ENCODE assay signal across 8 mouse cellular contexts in the genomic region with DNA sequence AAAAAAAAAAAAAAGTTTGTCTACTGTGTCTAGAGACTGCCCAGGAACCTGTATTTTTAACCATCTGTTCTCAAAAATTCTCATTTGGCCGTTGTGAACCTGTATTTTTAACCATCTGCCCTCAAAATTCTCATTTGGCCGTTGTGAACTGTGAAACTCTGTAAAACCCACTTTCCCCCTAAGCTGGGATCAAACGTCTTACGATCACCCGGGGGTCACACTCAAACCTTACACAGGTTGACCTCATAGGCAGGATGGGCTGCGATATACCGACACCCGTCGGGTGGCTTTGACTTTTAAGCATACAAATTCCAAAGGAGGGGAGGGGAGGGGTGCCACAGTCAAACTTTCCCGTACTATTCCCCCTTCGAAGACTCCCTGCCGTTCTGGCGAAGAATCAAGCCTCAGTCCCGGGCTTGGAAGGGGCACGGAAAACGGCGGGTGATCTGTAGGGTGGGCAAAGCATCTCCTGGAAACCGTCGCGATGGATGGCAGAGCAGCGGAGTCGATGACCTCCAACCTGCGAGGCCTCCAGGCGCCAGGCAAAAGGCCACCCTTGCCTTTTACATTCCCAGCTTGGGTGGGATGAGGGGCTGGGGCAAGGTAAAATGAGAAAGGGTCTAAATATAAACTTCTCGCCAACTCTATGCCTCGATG. TPM values are rescaled to one million over a fixed set of nuclear protein-coding genes. Genes with fewer than 3 reads are reported as not detected.
DNase-seq lines count a peak whose midpoint lies in the region; ATAC-seq lines count a peak whose summit lies in the region.

No protein-coding gene starts in this region.

- H3K4me2 ChIP-seq in hindbrain, embryonic 16.5 days (ENCODE audit: low read length) = peak overlapping the region; percentile 96
- H3K4me2 ChIP-seq in midbrain, embryonic 13.5 days (replicated peaks) = peak overlapping the region; percentile 96

- no peaks in the 10 kb centered on the region for H3K27me3 ChIP-seq in hindbrain, embryonic 16.5 days (replicated peaks; ENCODE audit: control insufficient read depth, insufficient read depth, low read length)
- no peaks in the 10 kb centered on the region for H3K27me3 ChIP-seq in midbrain, embryonic 13.5 days

- H3K27ac ChIP-seq in hindbrain, embryonic 16.5 days (ENCODE audit: low read depth, low read length) = peak overlapping the region; percentile 99; the same call in 1 of the 2 replicates
- H3K27ac ChIP-seq in midbrain, embryonic 13.5 days = peak overlapping the region; percentile 98; the same call in 1 of the 2 replicates

- intact Hi-C loops in gastrocnemius, postnatal 36 days (cut with DNase I) = no loop called here

- H3K36me3 ChIP-seq in hindbrain, embryonic 16.5 days (ENCODE audit: control insufficient read depth, insufficient read depth, low read length) = no peaks in the 10 kb centered on the region
- no peaks in the 10 kb centered on the region; the same call in 1 of the 2 replicates for H3K36me3 ChIP-seq in midbrain, embryonic 13.5 days

- 3% methylated on average over 26 of the region's 26 CpGs for WGBS in hindbrain, embryonic 16.5 days
- 2% methylated on average over 26 of the region's 26 CpGs for WGBS in midbrain, embryonic 13.5 days

- DNase-seq in cerebellum, adult 11-12 months = peak; percentile 75
- DNase-seq in A20 (ENCODE audit: low read depth, low spot score) = peak; percentile 80
- DNase-seq in embryo, embryonic 10 days (ENCODE audit: low spot score) = peak; percentile 54
- DNase-seq in layer of hippocampus, adult 11-12 months (ENCODE audit: low spot score) = no peak
- no peak for DNase-seq in gastrocnemius, postnatal 36 days

- no peaks in the 10 kb centered on the region for H3K9me3 ChIP-seq in hindbrain, embryonic 16.5 days (ENCODE audit: control insufficient read depth, low read length)
- no peaks in the 10 kb centered on the region for H3K9me3 ChIP-seq in midbrain, embryonic 13.5 days

- peak overlapping the region; percentile 98 for H3K4me3 ChIP-seq in hindbrain, embryonic 16.5 days (ENCODE audit: low read length)
- peak overlapping the region; percentile 93 for H3K4me3 ChIP-seq in midbrain, embryonic 13.5 days (replicated peaks)

- no peak for ATAC-seq in cerebellum, adult (ENCODE audit: insufficient number of reproducible peaks, low FRiP score, low TSS enrichment)
- no peak for ATAC-seq in hindbrain, embryonic 16.5 days
- no peak for ATAC-seq in midbrain, embryonic 13.5 days

- peak overlapping the region; percentile 97 for H3K9ac ChIP-seq in hindbrain, embryonic 16.5 days (ENCODE audit: low read depth, low read length)
- peak overlapping the region; percentile 95 for H3K9ac ChIP-seq in midbrain, embryonic 13.5 days (replicated peaks)

- peaks cover 33% of the 10 kb centered on the region for H3K4me1 ChIP-seq in hindbrain, embryonic 16.5 days (ENCODE audit: control insufficient read depth, insufficient read depth, low read depth, low read length)
- peaks cover 53% of the 10 kb centered on the region for H3K4me1 ChIP-seq in midbrain, embryonic 13.5 days (replicated peaks)

RNA-seq across cellular contexts. Expression of a gene that starts 0.9 kb away (rescaled TPM):
- 23.8 and 31.5 TPM in 2 replicates for polyA plus RNA-seq in hindbrain, embryonic 16.5 days (2015; fragmentation: Nextera tagmentation; extraction: Ambion mirVana)
- polyA plus RNA-seq in midbrain, embryonic 13.5 days (2015; fragmentation: Nextera tagmentation; extraction: Ambion mirVana) = 21.1 and 25.3 TPM in 2 replicates
- total RNA-seq in gastrocnemius, postnatal 36 days (2021) = 100 to 1,000 TPM; 163 to 241 TPM

RNA-seq across cellular contexts. Expression of a gene that starts 22.3 kb away (rescaled TPM):
- polyA plus RNA-seq in hindbrain, embryonic 16.5 days (2015; fragmentation: Nextera tagmentation; extraction: Ambion mirVana) = 31.5 and 36.8 TPM in 2 replicates
- 37.4 and 43.4 TPM in 2 replicates for polyA plus RNA-seq in midbrain, embryonic 13.5 days (2015; fragmentation: Nextera tagmentation; extraction: Ambion mirVana)
- 1 to 10 TPM; 8.5 to 9.0 TPM for total RNA-seq in gastrocnemius, postnatal 36 days (2021)

RNA-seq across cellular contexts. Expression of a gene that starts 37.1 kb away (rescaled TPM):
- 6.5 and 11.6 TPM in 2 replicates for polyA plus RNA-seq in hindbrain, embryonic 16.5 days (2015; fragmentation: Nextera tagmentation; extraction: Ambion mirVana)
- 2.0 and 2.7 TPM in 2 replicates for polyA plus RNA-seq in midbrain, embryonic 13.5 days (2015; fragmentation: Nextera tagmentation; extraction: Ambion mirVana)
- 1 to 10 TPM; 1.3 to 1.4 TPM for total RNA-seq in gastrocnemius, postnatal 36 days (2021)

RNA-seq across cellular contexts. Expression of a gene that starts 37.9 kb away (rescaled TPM):
- 20.7 and 22.0 TPM in 2 replicates for polyA plus RNA-seq in hindbrain, embryonic 16.5 days (2015; fragmentation: Nextera tagmentation; extraction: Ambion mirVana)
- polyA plus RNA-seq in midbrain, embryonic 13.5 days (2015; fragmentation: Nextera tagmentation; extraction: Ambion mirVana) = 21.0 and 25.1 TPM in 2 replicates
- 10 to 100 TPM; 68.8 to 71.7 TPM for total RNA-seq in gastrocnemius, postnatal 36 days (2021)

RNA-seq across cellular contexts. Expression of a gene that starts 59.0 kb away (rescaled TPM):
- polyA plus RNA-seq in hindbrain, embryonic 16.5 days (2015; fragmentation: Nextera tagmentation; extraction: Ambion mirVana) = 32.2 and 35.9 TPM in 2 replicates
- 39.0 and 41.9 TPM in 2 replicates for polyA plus RNA-seq in midbrain, embryonic 13.5 days (2015; fragmentation: Nextera tagmentation; extraction: Ambion mirVana)
- not detected for total RNA-seq in gastrocnemius, postnatal 36 days (2021)

Comparison
In these comparisons a context has a peak if more than half of its experiments do, and no peak if none do; other contexts are left out.
1. DNase-seq: peak in cerebellum, adult 11-12 months (single experiment), A20 (single experiment) and embryo, embryonic 10 days (single experiment); none in layer of hippocampus, adult 11-12 months (single experiment) and gastrocnemius, postnatal 36 days (0 of 2).